Mouse (Mus musculus): ENCODE measurements around the gene Zbed5.
"Not testable (repeated sequence)": the region's sequence is repeated elsewhere in the genome, so short reads cannot be mapped to it uniquely, and the experiment has no call there.

GRCm38 (mm10) chr5:129942073-129942939, 46.8 kb downstream of the Zbed5 start:
- TF ChIP-seq EP300 (IDR thresholded peaks at IDR 0.05; ENCODE audit: insufficient read depth, low read depth, low read length); POLR2A (IDR thresholded peaks at IDR 0.05; ENCODE audit: insufficient read depth, low read length); CTCF (IDR thresholded peaks at IDR 0.05; ENCODE audit: low read depth, low read length): not testable (repeated sequence)
